Mouse (Mus musculus) bone marrow macrophage, adult 2 months (primary cell): Measurements from ENCODE around the gene Rnf183.

Experiments used
- CTCF ChIP-seq: IDR thresholded peaks from 2 replicates; pipeline ENCODE4 v1.5.1; 2012; ENCODE audit warnings: low read depth, mild to moderate bottlenecking, low read length, moderate library complexity
- POLR2A ChIP-seq: IDR thresholded peaks from 2 replicates; pipeline ENCODE4 v1.6.1; 2012; ENCODE audit warnings: mild to moderate bottlenecking, low read depth, low read length, borderline replicate concordance

GRCm38 (mm10) chr4:62407730-62408582, 27.1 kb downstream of the Rnf183 start:
- TF ChIP-seq POLR2A (no peak), CTCF (peak; percentile 35; the same call in 1 of the 2 replicates)
